Mouse (Mus musculus) hindbrain, embryonic 10.5 days (tissue): ENCODE measurements around the gene Vmn1r1. TPM values are rescaled to one million over a fixed set of nuclear protein-coding genes. Genes with fewer than 3 reads are reported as not detected.
"Not testable (repeated sequence)": the region's sequence is repeated elsewhere in the genome, so short reads cannot be mapped to it uniquely, and the experiment has no call there.

ENCODE experiments used
- DNase-seq: peaks from one replicate; pipeline ENCODE4 v3.0.0-alpha.2; 2017; ENCODE audit warnings: low spot score
- H3K27ac ChIP-seq: fragments of 300-500 bp; sonication (generic); 2 replicates; pipeline ENCODE4 v1.5.1; 2016; ENCODE audit warnings: mild to moderate bottlenecking, moderate library complexity
- H3K27me3 ChIP-seq: fragments of 300-500 bp; sonication (generic); 2 replicates; pipeline ENCODE4 v1.6.1; 2016; ENCODE audit warnings: mild to moderate bottlenecking; ENCODE audit not compliant: poor library complexity, insufficient read depth, severe bottlenecking
- H3K36me3 ChIP-seq: fragments of 300-500 bp; sonication (generic); 2 replicates; pipeline ENCODE4 v1.6.1; 2016; ENCODE audit warnings: mild to moderate bottlenecking, moderate library complexity
- H3K4me1 ChIP-seq: fragments of 300-500 bp; sonication (generic); replicated peaks from 2 replicates; pipeline ENCODE4 v1.6.1; 2016; ENCODE audit warnings: mild to moderate bottlenecking
- H3K4me3 ChIP-seq: fragments of 300-500 bp; sonication (generic); 2 replicates; pipeline ENCODE4 v1.5.1; 2016; ENCODE audit warnings: mild to moderate bottlenecking, moderate library complexity
- H3K9me3 ChIP-seq: fragments of 300-500 bp; sonication (generic); 2 replicates; pipeline ENCODE4 v1.6.1; 2016; ENCODE audit warnings: mild to moderate bottlenecking, moderate library complexity
- WGBS: fragments of 180-500 bp; shearing (Covaris S2); methylation state at CpG from one replicate; pipeline ENCODE4 v1.1.7; 2016; 5-methylcytosine and 5-hydroxymethylcytosine counted together
- polyA plus RNA-seq: library from polyadenylated mRNA; unstranded; fragments of >200 nt; fragmentation: Nextera tagmentation; extraction: Ambion mirVana; gene quantifications from 2 replicates; pipeline ENCODE4 v1.2.1, GENCODE M21; 2016

The Vmn1r1 gene
- polyA plus RNA-seq, result not detected in 2 replicates

DNA sequence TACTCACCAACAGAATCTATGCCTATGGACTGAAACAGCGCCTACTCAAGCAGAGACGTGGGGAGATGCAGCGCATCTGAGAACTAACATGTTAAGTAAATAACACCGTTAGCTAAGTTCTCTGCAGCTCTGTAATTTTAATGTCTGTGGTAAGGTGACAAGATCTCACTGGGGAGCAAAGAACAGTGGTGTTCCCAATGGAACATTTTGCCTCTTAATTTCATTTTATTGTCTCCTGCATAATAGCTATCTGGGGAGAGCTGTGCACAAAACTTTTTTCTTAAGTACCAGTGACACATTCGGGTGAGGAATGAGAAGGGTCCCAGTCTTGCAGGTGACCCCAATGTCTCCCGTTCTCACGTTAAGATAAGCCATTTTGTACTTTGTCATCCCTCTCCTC, at the start of gene Vmn1r1:
TSS of gene Vmn1r1 (minus strand) at position 101 of the 400 bp plus-strand sequence.
- no peaks in the 10 kb centered on the region for H3K36me3 ChIP-seq
- H3K4me3 ChIP-seq, result no peak within 1 kb of the TSS
- no peak for DNase-seq
- H3K27me3 ChIP-seq, result no peaks in the 10 kb centered on the region
- H3K9me3 ChIP-seq, result no peaks in the 10 kb centered on the region
- H3K27ac ChIP-seq, result no peak within 1 kb of the TSS
- H3K4me1 ChIP-seq, result no peaks in the 10 kb centered on the region
- 89% methylated on average over 7 of the region's 7 CpGs for WGBS

DNA sequence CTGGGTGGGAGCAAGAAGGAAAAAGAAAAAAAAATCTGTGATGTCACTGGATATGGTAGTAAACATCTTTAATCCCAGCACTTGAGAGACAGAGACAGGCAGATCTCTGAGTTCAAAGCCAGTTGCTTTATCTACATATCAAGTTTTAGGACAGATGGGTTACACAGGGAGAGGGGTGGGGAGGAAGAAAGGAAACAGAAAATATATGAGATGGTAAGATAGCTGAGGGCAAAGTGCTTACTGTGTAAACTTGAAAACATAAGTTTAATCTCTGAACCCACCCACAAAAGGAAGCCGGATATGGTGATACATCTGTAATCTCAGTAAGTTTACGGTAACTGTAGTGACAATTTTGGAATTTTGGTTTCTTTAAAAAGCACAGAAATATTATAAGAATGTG, 46.0 kb upstream of the Vmn1r1 start:
- Histone ChIP-seq H3K27ac (no peak overlapping the region), H3K27me3 (no peaks in the 10 kb centered on the region), H3K4me3 (no peak overlapping the region), H3K9me3 (no peaks in the 10 kb centered on the region), H3K36me3 (no peaks in the 10 kb centered on the region), H3K4me1 (no peaks in the 10 kb centered on the region)
- no peak for DNase-seq
- WGBS, result 96% methylated on average over 2 of the region's 2 CpGs

GRCm38 (mm10) chr1:182192581-182192980, 28.3 kb upstream of the Vmn1r1 start:
- Histone ChIP-seq H3K4me1 (no peaks in the 10 kb centered on the region), H3K27me3 (no peaks in the 10 kb centered on the region), H3K27ac (no peak overlapping the region), H3K9me3 (no peaks in the 10 kb centered on the region), H3K36me3 (no peaks in the 10 kb centered on the region), H3K4me3 (no peak overlapping the region)
- no peak for DNase-seq
- WGBS, result 66% methylated on average over 1 of the region's 1 CpGs

GRCm38 (mm10) chr1:182191816-182192545, 27.7 kb upstream of the Vmn1r1 start:
- H3K4me1 ChIP-seq, result no peaks in the 10 kb centered on the region
- H3K9me3 ChIP-seq, result no peaks in the 10 kb centered on the region
- no peaks in the 10 kb centered on the region for H3K36me3 ChIP-seq
- H3K27me3 ChIP-seq, result no peaks in the 10 kb centered on the region
- no peak for DNase-seq
- H3K4me3 ChIP-seq, result no peak overlapping the region
- H3K27ac ChIP-seq, result no peak overlapping the region
- 84% methylated on average over 10 of the region's 10 CpGs for WGBS

DNA sequence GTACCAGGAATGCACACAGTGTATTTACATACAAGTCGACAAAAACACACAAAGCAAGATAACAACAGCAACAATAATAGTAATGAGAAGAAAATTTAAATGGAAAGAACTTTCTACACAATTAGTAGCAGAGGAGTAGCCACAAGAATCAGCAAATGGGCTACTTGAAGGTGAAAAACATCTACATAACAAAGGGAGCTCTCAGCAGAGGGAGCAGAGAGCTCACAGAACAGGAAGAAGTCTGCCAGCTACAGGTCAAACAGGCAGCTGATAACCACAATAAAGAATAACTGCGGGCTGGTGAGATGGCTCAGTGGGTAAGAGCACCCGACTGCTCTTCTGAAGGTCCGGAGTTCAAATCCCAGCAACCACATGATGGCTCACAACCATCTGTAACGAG, 26.9 kb upstream of the Vmn1r1 start:
- no peaks in the 10 kb centered on the region for H3K36me3 ChIP-seq
- H3K4me3 ChIP-seq, result no peak overlapping the region
- DNase-seq, result no peak
- WGBS, result 74% methylated on average over 5 of the region's 5 CpGs
- no peaks in the 10 kb centered on the region for H3K9me3 ChIP-seq
- H3K27me3 ChIP-seq, result no peaks in the 10 kb centered on the region
- no peaks in the 10 kb centered on the region for H3K4me1 ChIP-seq
- no peak overlapping the region for H3K27ac ChIP-seq

DNA sequence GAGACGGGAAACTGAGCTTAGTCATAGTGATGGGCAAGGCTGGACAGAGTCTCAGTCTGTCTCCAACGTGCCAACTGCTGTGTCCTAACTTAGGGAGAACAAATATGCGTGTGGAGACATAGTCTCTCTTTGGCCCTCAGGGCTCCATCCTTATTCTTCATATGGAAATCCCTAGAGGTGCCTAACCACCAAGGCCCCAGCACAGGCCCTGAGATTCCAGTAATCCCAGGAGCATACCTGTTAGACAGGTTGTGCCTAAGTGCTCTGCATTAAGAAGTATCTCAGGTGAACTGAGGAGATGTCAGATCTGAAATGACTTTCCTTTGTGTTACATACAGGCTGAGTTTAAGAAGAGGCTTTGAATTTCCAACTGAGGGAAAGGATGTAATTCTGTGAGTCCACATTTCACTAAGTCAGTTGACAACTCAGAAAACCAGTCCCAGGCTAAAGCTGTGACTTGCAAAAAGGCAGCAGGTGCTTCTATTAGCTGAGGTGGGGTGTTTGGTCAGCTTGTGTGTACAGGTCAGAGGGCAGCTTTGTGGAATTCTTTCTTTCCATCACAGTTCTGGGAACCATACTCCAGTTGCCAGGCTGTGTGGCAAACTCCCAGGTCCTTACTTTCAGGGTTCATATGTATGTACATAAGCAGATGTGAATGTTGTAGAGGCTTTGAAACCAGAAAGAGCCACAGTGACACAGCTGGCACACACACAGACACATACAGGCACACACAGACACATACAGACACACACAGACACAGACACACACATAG, 25.6 kb upstream of the Vmn1r1 start:
- H3K27me3 ChIP-seq, result no peaks in the 10 kb centered on the region
- H3K9me3 ChIP-seq, result no peaks in the 10 kb centered on the region
- no peak overlapping the region for H3K27ac ChIP-seq
- 68% methylated on average over 3 of the region's 3 CpGs for WGBS
- H3K36me3 ChIP-seq, result no peaks in the 10 kb centered on the region
- H3K4me1 ChIP-seq, result no peaks in the 10 kb centered on the region
- no peak overlapping the region for H3K4me3 ChIP-seq
- no peak for DNase-seq

DNA sequence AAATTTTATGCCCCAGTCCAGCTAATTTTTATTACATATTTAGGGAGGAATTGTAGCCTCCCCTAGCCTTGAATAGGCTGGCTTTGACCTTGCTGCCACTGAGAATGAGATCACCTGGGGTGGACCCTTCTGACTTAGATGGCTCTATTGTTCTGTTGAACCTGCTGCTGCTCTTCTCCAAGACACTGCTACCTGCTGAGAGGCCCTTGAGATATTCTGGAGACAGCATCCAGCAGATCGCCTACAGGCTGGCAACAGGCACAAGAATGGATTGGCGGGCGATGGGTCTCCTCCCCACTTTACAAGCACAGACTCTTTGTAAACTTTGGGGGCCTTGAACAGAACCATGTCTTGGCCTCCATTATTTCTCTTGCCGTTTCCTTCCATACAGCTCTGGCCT, 18.2 kb upstream of the Vmn1r1 start:
- not testable (repeated sequence) for H3K36me3 ChIP-seq, H3K27ac ChIP-seq, H3K27me3 ChIP-seq, H3K4me1 ChIP-seq, DNase-seq, H3K9me3 ChIP-seq, H3K4me3 ChIP-seq
- 63% methylated on average over 4 of the region's 4 CpGs for WGBS

- Histone ChIP-seq H3K4me3 (no peak overlapping the region), H3K27me3 (no peaks in the 10 kb centered on the region), H3K9me3 (no peaks in the 10 kb centered on the region), H3K4me1 (no peaks in the 10 kb centered on the region), H3K36me3 (no peaks in the 10 kb centered on the region), H3K27ac (no peak overlapping the region)
- no peak for DNase-seq
- 64% methylated on average over 5 of the region's 5 CpGs for WGBS
These were observed 17.4 kb upstream of the Vmn1r1 start for GRCm38 (mm10) chr1:182181456-182182305.

DNA sequence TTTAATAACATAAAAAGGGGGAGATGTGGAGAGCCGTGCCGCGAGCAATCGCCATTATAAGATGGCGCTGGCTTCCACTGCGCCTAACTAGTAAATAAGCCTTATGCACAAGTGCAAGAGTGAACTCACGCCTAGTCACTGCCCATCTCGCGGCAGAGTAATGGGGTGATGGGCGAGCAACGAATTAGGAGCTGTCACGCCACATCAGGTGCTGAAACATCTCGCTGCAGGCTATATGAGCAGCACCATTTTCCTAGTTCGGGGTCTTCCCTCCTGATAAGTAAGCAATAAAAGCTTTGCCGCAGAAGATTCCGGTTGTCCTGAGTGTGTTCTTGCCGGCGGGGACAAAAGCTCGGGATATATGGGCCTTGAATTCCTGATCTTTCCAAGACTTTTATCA, 12.7 kb upstream of the Vmn1r1 start:
- H3K9me3 ChIP-seq, DNase-seq, H3K36me3 ChIP-seq, H3K27ac ChIP-seq, H3K27me3 ChIP-seq, H3K4me1 ChIP-seq, H3K4me3 ChIP-seq: not testable (repeated sequence)
- 94% methylated on average over 19 of the region's 19 CpGs for WGBS

- not testable (repeated sequence) for H3K36me3 ChIP-seq, H3K27me3 ChIP-seq, DNase-seq, H3K27ac ChIP-seq, H3K9me3 ChIP-seq, H3K4me1 ChIP-seq, H3K4me3 ChIP-seq
- 90% methylated on average over 6 of the region's 6 CpGs for WGBS
These were observed 5.9 kb upstream of the Vmn1r1 start for GRCm38 (mm10) chr1:182170206-182170605.

- H3K27ac ChIP-seq, result no peak overlapping the region
- no peaks in the 10 kb centered on the region for H3K27me3 ChIP-seq
- DNase-seq, result no peak
- no peaks in the 10 kb centered on the region for H3K9me3 ChIP-seq
- H3K4me1 ChIP-seq, result no peaks in the 10 kb centered on the region
- no peak overlapping the region for H3K4me3 ChIP-seq
- H3K36me3 ChIP-seq, result no peaks in the 10 kb centered on the region
- 37% methylated on average over 5 of the region's 5 CpGs for WGBS
These were observed 1.3 kb downstream of the Vmn1r1 start for GRCm38 (mm10) chr1:182162951-182163350.

GRCm38 (mm10) chr1:182159575-182159974, 4.7 kb downstream of the Vmn1r1 start:
- WGBS, result 78% methylated on average over 3 of the region's 3 CpGs
- H3K4me3 ChIP-seq, result no peak overlapping the region
- no peaks in the 10 kb centered on the region for H3K27me3 ChIP-seq
- H3K27ac ChIP-seq, result no peak overlapping the region
- H3K4me1 ChIP-seq, result no peaks in the 10 kb centered on the region
- no peaks in the 10 kb centered on the region for H3K36me3 ChIP-seq
- H3K9me3 ChIP-seq, result no peaks in the 10 kb centered on the region
- DNase-seq, result no peak

DNA sequence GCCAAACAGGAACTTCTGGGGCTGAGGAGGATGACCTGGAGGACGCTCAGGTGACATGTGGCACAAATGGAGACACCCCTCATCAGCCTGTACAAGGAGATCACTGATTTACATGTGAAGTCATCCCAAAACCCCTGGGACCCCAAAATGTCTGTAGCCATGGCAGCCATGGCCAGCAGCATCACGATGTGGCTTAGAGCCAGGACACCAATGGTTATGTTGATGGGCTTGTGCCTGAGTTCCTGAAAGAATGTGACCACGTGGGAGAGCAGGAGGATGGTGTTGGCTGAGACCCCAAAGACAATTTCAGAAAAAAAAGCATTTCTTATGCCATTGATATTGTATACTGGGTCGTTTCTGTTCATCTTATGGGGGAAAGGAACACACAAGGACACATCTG, 6.6 kb downstream of the Vmn1r1 start:
- 77% methylated on average over 4 of the region's 4 CpGs for WGBS
- Histone ChIP-seq H3K9me3 (no peaks in the 10 kb centered on the region), H3K4me1 (no peaks in the 10 kb centered on the region), H3K36me3 (no peaks in the 10 kb centered on the region), H3K27me3 (no peaks in the 10 kb centered on the region), H3K4me3 (no peak overlapping the region), H3K27ac (no peak overlapping the region)
- no peak for DNase-seq
